Mouse (Mus musculus) CH12.LX (cell line): ENCODE data around the gene Olfr1451. TPM values are rescaled to one million over a fixed set of nuclear protein-coding genes. Genes with fewer than 3 reads are reported as not detected.

Experiments
- DNase-seq: peaks from one replicate; pipeline ENCODE4 v3.0.0-alpha.2; 2013; ENCODE audit errors: extremely low read depth
- H3K27ac ChIP-seq: 2 replicates; pipeline ENCODE4 v1.5.1; 2012; ENCODE audit warnings: low read depth, mild to moderate bottlenecking, control low read depth, moderate library complexity; ENCODE audit not compliant: insufficient read depth
- H3K27me3 ChIP-seq: replicated peaks from 2 replicates; pipeline ENCODE3; 2012; ENCODE audit warnings: inconsistent platforms
- H3K36me3 ChIP-seq, 2 experiments: replicated peaks in 1 of 2; 2 replicates each; pipeline versions ENCODE3 to v1.6.1; 2012; ENCODE audit warnings: inconsistent platforms in 1 of 2, low read length in 1 of 2, mild to moderate bottlenecking in 1 of 2, mixed read lengths in 1 of 2, moderate library complexity in 1 of 2; ENCODE audit not compliant: control insufficient read depth in 1 of 2, insufficient read depth in 1 of 2
- H3K4me1 ChIP-seq, 2 experiments: 2 replicates each; pipeline ENCODE4 v1.6.1; 2012; ENCODE audit warnings: inconsistent platforms in 1 of 2, moderate library complexity in 1 of 2; ENCODE audit not compliant: insufficient read depth in 2 of 2, control insufficient read depth in 1 of 2
- H3K4me2 ChIP-seq: 2 replicates; pipeline ENCODE4 v1.6.1; 2012; ENCODE audit warnings: low read depth, mild to moderate bottlenecking, control low read depth; ENCODE audit not compliant: poor library complexity, insufficient read depth, severe bottlenecking
- H3K4me3 ChIP-seq, 3 experiments: fragments of 150-350 bp in 1 of 3; sonication (generic) in 1 of 3; replicated peaks in 1 of 3; 2 replicates each; pipeline versions ENCODE3 to v1.5.1; 2011 to 2012; ENCODE audit warnings: low read depth in 2 of 3, low read length in 2 of 3, mild to moderate bottlenecking in 2 of 3, moderate library complexity in 2 of 3, control low read depth in 1 of 3, improper control_type of control experiment in 1 of 3, inconsistent platforms in 1 of 3, mixed read lengths in 1 of 3; ENCODE audit not compliant: poor library complexity in 1 of 3
- H3K79me2 ChIP-seq: replicated peaks from 2 replicates; pipeline ENCODE4 v1.6.1; 2012; ENCODE audit warnings: mild to moderate bottlenecking, moderate library complexity; ENCODE audit not compliant: control insufficient read depth, poor library complexity, insufficient read depth, severe bottlenecking; ENCODE audit errors: extremely low read depth
- H3K9ac ChIP-seq: 2 replicates; pipeline ENCODE4 v1.6.1; 2012; ENCODE audit warnings: low read depth, mild to moderate bottlenecking, control low read depth, moderate library complexity; ENCODE audit not compliant: insufficient read depth
- H3K9me3 ChIP-seq: replicated peaks from 2 replicates; pipeline ENCODE3; 2012; ENCODE audit warnings: low read length, inconsistent platforms, mixed read lengths
- CHD1 ChIP-seq: IDR thresholded peaks from 2 replicates; pipeline ENCODE4 v1.6.1; 2012; ENCODE audit warnings: low read depth, low read length, improper control_type of control experiment, inconsistent platforms
- CHD2 ChIP-seq: IDR thresholded peaks from 2 replicates; pipeline ENCODE4 v1.6.1; 2011; ENCODE audit warnings: low read length, improper control_type of control experiment
- CTCF ChIP-seq, 2 experiments: IDR thresholded peaks in 1 of 2; conservative IDR thresholded peaks in 1 of 2; 2 replicates each; pipeline ENCODE4 v1.5.1; 2011 to 2012; ENCODE audit warnings: low read depth in 2 of 2, low read length in 2 of 2, improper control_type of control experiment in 1 of 2, inconsistent platforms in 1 of 2, mild to moderate bottlenecking in 1 of 2, moderate library complexity in 1 of 2
- ELF1 ChIP-seq: IDR thresholded peaks from 2 replicates; pipeline ENCODE4 v1.6.1; 2014; ENCODE audit warnings: low read depth, mild to moderate bottlenecking, inconsistent platforms, low read length, improper control_type of control experiment
- EP300 ChIP-seq: IDR thresholded peaks from 2 replicates; pipeline ENCODE4 v1.6.1; 2011; ENCODE audit warnings: low read length, improper control_type of control experiment
- ETS1 ChIP-seq: conservative IDR thresholded peaks from 2 replicates; pipeline ENCODE4 v1.6.1; 2012; ENCODE audit warnings: low read depth, mild to moderate bottlenecking, inconsistent platforms, low read length, improper control_type of control experiment, moderate library complexity
- GABPA ChIP-seq: IDR thresholded peaks from 2 replicates; pipeline ENCODE4 v1.6.1; 2012; ENCODE audit warnings: low read depth, low read length, improper control_type of control experiment, inconsistent platforms; ENCODE audit not compliant: insufficient replicate concordance
- IRF4 ChIP-seq: IDR thresholded peaks from 2 replicates; pipeline ENCODE4 v1.6.1; 2014; ENCODE audit warnings: low read depth, mild to moderate bottlenecking, inconsistent platforms, low read length, improper control_type of control experiment
- MAX ChIP-seq: IDR thresholded peaks from 2 replicates; pipeline ENCODE4 v1.6.1; 2011; ENCODE audit warnings: low read length, improper control_type of control experiment
- MAZ ChIP-seq: IDR thresholded peaks from 2 replicates; pipeline ENCODE4 v1.6.1; 2012; ENCODE audit warnings: low read depth, mild to moderate bottlenecking, inconsistent platforms, low read length, improper control_type of control experiment, moderate library complexity
- MXI1 ChIP-seq: IDR thresholded peaks from 2 replicates; pipeline ENCODE4 v1.6.1; 2011; ENCODE audit warnings: mild to moderate bottlenecking, low read depth, low read length, improper control_type of control experiment
- MYC ChIP-seq: IDR thresholded peaks from 2 replicates; pipeline ENCODE4 v1.6.1; 2011; ENCODE audit warnings: low read depth, mild to moderate bottlenecking, improper control_type of control experiment, low read length
- PAX5 ChIP-seq: IDR thresholded peaks from 2 replicates; pipeline ENCODE4 v1.6.1; 2012; ENCODE audit warnings: low read length, inconsistent platforms, mixed read lengths
- POLR2A ChIP-seq: IDR thresholded peaks from 2 replicates; pipeline ENCODE4 v1.6.1; 2011; ENCODE audit warnings: low read depth, mild to moderate bottlenecking, improper control_type of control experiment, low read length
- POLR2AphosphoS2 ChIP-seq: IDR thresholded peaks from 2 replicates; pipeline ENCODE4 v1.6.1; 2011; ENCODE audit warnings: low read depth, low read length, improper control_type of control experiment
- RAD21 ChIP-seq: IDR thresholded peaks from 2 replicates; pipeline ENCODE4 v1.6.1; 2011; ENCODE audit warnings: low read depth, mild to moderate bottlenecking, low read length, improper control_type of control experiment, moderate library complexity
- TBP ChIP-seq: conservative IDR thresholded peaks from 2 replicates; pipeline ENCODE4 v1.6.1; 2011; ENCODE audit warnings: low read depth, low read length, improper control_type of control experiment
- UBTF ChIP-seq: IDR thresholded peaks from 2 replicates; pipeline ENCODE4 v1.6.1; 2012; ENCODE audit warnings: low read depth, mild to moderate bottlenecking, inconsistent platforms, low read length, improper control_type of control experiment, moderate library complexity
- ZC3H11A ChIP-seq: IDR thresholded peaks from 2 replicates; pipeline ENCODE4 v1.6.1; 2012; ENCODE audit warnings: low read depth, mild to moderate bottlenecking, inconsistent platforms, low read length, improper control_type of control experiment
- ZKSCAN1 ChIP-seq: IDR thresholded peaks from 2 replicates; pipeline ENCODE4 v1.6.1; 2012; ENCODE audit warnings: low read depth, inconsistent platforms, low read length, improper control_type of control experiment, borderline replicate concordance
- ZMIZ1 ChIP-seq: IDR thresholded peaks from 2 replicates; pipeline ENCODE4 v1.6.1; 2012; ENCODE audit warnings: low read depth, mild to moderate bottlenecking, inconsistent platforms, low read length, improper control_type of control experiment
- dilution Hi-C: fragments of 300-500 bp; cut with MboI; formaldehyde crosslinking; loops from 2 replicates; pipeline ENCODE4 v1.14.3; 2020; ENCODE audit warnings: low sequenced_read_pairs; ENCODE audit not compliant: extremely low pct_unique_long_range_greater_than_20kb, extremely low pct_ligation_motif_present
- in situ Hi-C: fragments of 300-500 bp; cut with MboI; formaldehyde crosslinking; loops from 3 replicates; pipeline ENCODE4 v1.14.3; 2019; ENCODE audit warnings: low sequenced_read_pairs, low pct_ligation_motif_present, low pct_unique_long_range_greater_than_20kb, mixed read lengths
- polyA plus RNA-seq: library from polyadenylated mRNA; unstranded; fragments of >175 nt; gene quantifications from 2 replicates; pipeline ENCODE4 v1.2.1, GENCODE M21; 2012; ENCODE audit warnings: low read depth; ENCODE audit not compliant: insufficient read length
- total RNA-seq, 2 experiments: library from RNA; depleted of rRNA; stranded (reverse); fragments of 300-350 nt in 1 of 2; fragments of >200 nt in 1 of 2; gene quantifications; 2 replicates each; pipeline ENCODE4 v1.2.3; 2012 to 2014

The Olfr1451 gene
- total RNA-seq (2012; rRNA removed) (not detected in 2 replicates), total RNA-seq (2014; rRNA removed) (not detected in 2 replicates), polyA plus RNA-seq (not detected in 2 replicates)

- H3K27ac ChIP-seq = no peak within 1 kb of the TSS
- H3K4me1 ChIP-seq = no peaks in the 10 kb centered on the region
- H3K4me3 ChIP-seq = no peak within 1 kb of the TSS
- TF ChIP-seq POLR2AphosphoS2 (no peak), RAD21 (no peak), EP300 (no peak), PAX5 (no peak), CTCF (conservative IDR thresholded peaks at IDR 0.05 in 1 of 2, IDR thresholded peaks at IDR 0.05 in 1 of 2; ENCODE audit: low read depth in 2 of 2, low read length in 2 of 2) (no peak), ELF1 (no peak), GABPA (no peak), MAX (no peak), ZC3H11A (no peak), TBP (no peak), UBTF (no peak), POLR2A (no peak), CHD2 (no peak), MAZ (no peak)
- TF ChIP-seq, all 38 proteins: peak for 0
- no peak for DNase-seq
- H3K36me3 ChIP-seq = no peaks in the 10 kb centered on the region
- H3K9ac ChIP-seq = no peak within 1 kb of the TSS
- in situ Hi-C loops (no loop called here), dilution Hi-C loops (no loop called here)
- no peaks in the 10 kb centered on the region for H3K9me3 ChIP-seq
- no peaks in the 10 kb centered on the region for H3K79me2 ChIP-seq
- no peak within 1 kb of the TSS for H3K4me2 ChIP-seq
- no peaks in the 10 kb centered on the region for H3K27me3 ChIP-seq
Observed at GRCm38 (mm10) chr19:12994714-12995113, at the start of gene Olfr1451. Olfr1451 (plus strand) TSS chr19:12995014.

GRCm38 (mm10) chr19:12949958-12950357 lies 44.9 kb upstream of the Olfr1451 start, which contains the start of gene Olfr1450:
Olfr1450 (plus strand) TSS chr19:12950258.
- H3K27ac ChIP-seq = no peak within 1 kb of the TSS
- no peaks in the 10 kb centered on the region for H3K27me3 ChIP-seq
- dilution Hi-C loops = no loop called here
- no peak within 1 kb of the TSS for H3K4me3 ChIP-seq
- no peak within 1 kb of the TSS for H3K4me2 ChIP-seq
- H3K36me3 ChIP-seq = no peaks in the 10 kb centered on the region
- H3K9me3 ChIP-seq = no peaks in the 10 kb centered on the region
- TF ChIP-seq ZC3H11A (no peak), IRF4 (no peak), ZMIZ1 (no peak), PAX5 (no peak), ZKSCAN1 (no peak), MXI1 (no peak), MYC (no peak), CHD2 (no peak), CHD1 (no peak), ETS1 (no peak), CTCF (conservative IDR thresholded peaks at IDR 0.05 in 1 of 2, IDR thresholded peaks at IDR 0.05 in 1 of 2; ENCODE audit: low read depth in 2 of 2, low read length in 2 of 2) (no peak), MAZ (no peak)
- TF ChIP-seq, all 38 proteins: peak for 0
- Histone ChIP-seq H3K79me2 (no peaks in the 10 kb centered on the region), H3K9ac (no peak within 1 kb of the TSS), H3K4me1 (no peaks in the 10 kb centered on the region)
- no peak for DNase-seq
- in situ Hi-C loops = no loop called here
